Comparison of ENCODE assay signal across 8 mouse cellular contexts in genomic region chr7:73537228-73537627, GRCm38 (mm10). TPM values are rescaled to one million over a fixed set of nuclear protein-coding genes. Genes with fewer than 3 reads are reported as not detected.
A peak's percentile ranks its signal among the peaks of the same experiment; 100 is the strongest.
DNase-seq lines count a peak whose midpoint lies in the region; ATAC-seq and TF ChIP-seq lines count a peak whose summit lies in the region.

No protein-coding gene starts in this region.

- no peaks in the 10 kb centered on the region for H3K9me3 ChIP-seq in lung, postnatal 0 days (ENCODE audit: low read length)
- no peaks in the 10 kb centered on the region for H3K9me3 ChIP-seq in forebrain, embryonic 10.5 days
- H3K9me3 ChIP-seq in limb, embryonic 13.5 days, result no peaks in the 10 kb centered on the region

- peaks cover 22% of the 10 kb centered on the region for H3K4me1 ChIP-seq in lung, postnatal 0 days (ENCODE audit: insufficient read depth, low read depth, low read length)
- H3K4me1 ChIP-seq in forebrain, embryonic 10.5 days, result peaks cover 49% of the 10 kb centered on the region
- peaks cover 43% of the 10 kb centered on the region for H3K4me1 ChIP-seq in limb, embryonic 13.5 days
- peaks cover 2% of the 10 kb centered on the region for H3K4me1 ChIP-seq in olfactory bulb, adult 2 months (ENCODE audit: control insufficient read depth, insufficient read depth, low read length)

- no peaks in the 10 kb centered on the region for H3K36me3 ChIP-seq in lung, postnatal 0 days (ENCODE audit: insufficient read depth, low read length)
- peaks cover 27% of the 10 kb centered on the region for H3K36me3 ChIP-seq in forebrain, embryonic 10.5 days (replicated peaks)
- peaks cover 12% of the 10 kb centered on the region; the same call in 1 of the 2 replicates for H3K36me3 ChIP-seq in limb, embryonic 13.5 days

- TF ChIP-seq EP300 in lung, postnatal 0 days (IDR thresholded peaks at IDR 0.05), result no peak

- no peak for TF ChIP-seq CTCF in lung, postnatal 0 days (IDR thresholded peaks at IDR 0.05)
- TF ChIP-seq CTCF in olfactory bulb, adult 2 months (IDR thresholded peaks at IDR 0.05; ENCODE audit: insufficient read depth, low read depth, low read length), result no peak

- H3K27ac ChIP-seq in lung, postnatal 0 days (ENCODE audit: low read length), result peak overlapping the region; percentile 87
- peak overlapping the region; percentile 96 for H3K27ac ChIP-seq in forebrain, embryonic 10.5 days
- H3K27ac ChIP-seq in limb, embryonic 13.5 days, result peak overlapping the region; percentile 83
- H3K27ac ChIP-seq in olfactory bulb, adult 2 months (ENCODE audit: insufficient read depth, low read depth, low read length), result peak overlapping the region; percentile 76

- DNase-seq in lung, postnatal 0 days (ENCODE audit: low spot score), result no peak
- DNase-seq in lung, postnatal 36 days, result no peak
- no peak for DNase-seq in forebrain, embryonic 10.5 days (ENCODE audit: extremely low spot score, low spot score)
- DNase-seq in left cerebral cortex, postnatal 10 days (ENCODE audit: extremely low spot score in 1 of 2, low spot score in 2 of 2), result no peak
- no peak for DNase-seq in urinary bladder, postnatal 14 days (ENCODE audit: low spot score)
- DNase-seq in layer of hippocampus, postnatal 10 days (ENCODE audit: low spot score in 2 of 2), result no peak

- peak overlapping the region; percentile 66 for H3K4me2 ChIP-seq in lung, postnatal 0 days (replicated peaks; ENCODE audit: low read depth, low read length)
- H3K4me2 ChIP-seq in limb, embryonic 13.5 days (replicated peaks), result peak overlapping the region; percentile 75

- H3K27me3 ChIP-seq in lung, postnatal 0 days (replicated peaks; ENCODE audit: insufficient read depth, low read length), result no peaks in the 10 kb centered on the region
- no peaks in the 10 kb centered on the region for H3K27me3 ChIP-seq in forebrain, embryonic 10.5 days (ENCODE audit: poor library complexity, severe bottlenecking)
- no peaks in the 10 kb centered on the region for H3K27me3 ChIP-seq in limb, embryonic 13.5 days

- H3K4me3 ChIP-seq in lung, postnatal 0 days (ENCODE audit: low read depth, low read length), result peak overlapping the region; percentile 38
- peak overlapping the region; percentile 60 for H3K4me3 ChIP-seq in forebrain, embryonic 10.5 days
- peak overlapping the region; percentile 50 for H3K4me3 ChIP-seq in limb, embryonic 13.5 days
- H3K4me3 ChIP-seq in olfactory bulb, adult 2 months (ENCODE audit: insufficient read depth, low read depth, low read length), result peak overlapping the region; percentile 31

- 7% methylated on average over 10 of the region's 10 CpGs for WGBS in lung, postnatal 0 days
- WGBS in forebrain, embryonic 10.5 days, result 29% methylated on average over 10 of the region's 10 CpGs
- WGBS in limb, embryonic 13.5 days, result 17% methylated on average over 10 of the region's 10 CpGs
- 3% methylated on average over 10 of the region's 10 CpGs for WGBS in olfactory bulb, adult 2 months

- intact Hi-C loops in left cerebral cortex, postnatal 10 days (cut with DNase I), result no loop called here

- peak overlapping the region; percentile 48 for H3K9ac ChIP-seq in lung, postnatal 0 days (replicated peaks; ENCODE audit: low read depth)
- peak overlapping the region; percentile 66 for H3K9ac ChIP-seq in limb, embryonic 13.5 days

- no peak for ATAC-seq in lung, postnatal 0 days
- no peak for ATAC-seq in limb, embryonic 13.5 days (ENCODE audit: low FRiP score, low read depth)

- no peak for TF ChIP-seq POLR2A in olfactory bulb, adult 2 months (IDR thresholded peaks at IDR 0.05; ENCODE audit: insufficient read depth, low read depth, low read length)

RNA-seq across cellular contexts. Expression of gene Chd2, which starts 4.4 kb away (rescaled TPM):
- 38.0 and 39.9 TPM in 2 replicates for polyA plus RNA-seq in lung, postnatal 0 days (2015; fragmentation: Nextera tagmentation; extraction: Ambion mirVana)
- polyA plus RNA-seq in forebrain, embryonic 10.5 days (2016; fragmentation: Nextera tagmentation; extraction: Ambion mirVana), result 45.1 and 45.7 TPM in 2 replicates
- 62.5 and 66.3 TPM in 2 replicates for polyA plus RNA-seq in limb, embryonic 13.5 days (2015; fragmentation: Nextera tagmentation; extraction: Ambion mirVana)
- 211 and 544 TPM in 2 replicates for polyA plus RNA-seq in olfactory bulb, adult 2 months (2012; ENCODE audit: insufficient read depth, insufficient read length, low replicate concordance, missing spikeins)
- total RNA-seq in left cerebral cortex, postnatal 10 days (2021), result 10 to 100 TPM; 42.9 to 52.4 TPM
- 10 to 100 TPM; 47.7 to 50.3 TPM for total RNA-seq in layer of hippocampus, postnatal 10 days (2021)
